10 mouse cellular contexts compared by ENCODE assay signal in genomic region chr4:71968701-71969100, GRCm38 (mm10).
DNase-seq lines count a peak whose midpoint lies in the region; ATAC-seq and TF ChIP-seq lines count a peak whose summit lies in the region.
"Had no signal": no experiment of that assay in that cellular context is flagged by ENCODE, and none has a peak within 500 bp of the region (broad histone marks: within the 10 kb centered on the region; RNA-seq: fewer than 3 reads in every experiment).

No protein-coding gene starts in this region.

- H3K4me3 ChIP-seq in lung, embryonic 14.5 days (ENCODE audit: low read depth, low read length) = no peak overlapping the region
- H3K4me3 ChIP-seq in heart, postnatal 0 days (ENCODE audit: low read depth, low read length) = no peak overlapping the region
- H3K4me3 ChIP-seq in myocyte = no peak overlapping the region
- H3K4me3 ChIP-seq in midbrain, embryonic 11.5 days (ENCODE audit: low read depth, low read length) = no peak overlapping the region
- H3K4me3 ChIP-seq in left cerebral cortex, adult 2 months = no peak overlapping the region
- H3K4me3 ChIP-seq: liver, embryonic 12.5 days; stomach, embryonic 15.5 days had no signal

- no peak for TF ChIP-seq POLR2A in myocyte (IDR thresholded peaks at IDR 0.05; ENCODE audit: insufficient read length, low read depth)

- no peaks in the 10 kb centered on the region for H3K36me3 ChIP-seq in lung, embryonic 14.5 days (ENCODE audit: insufficient read depth)
- H3K36me3 ChIP-seq in heart, postnatal 0 days (replicated peaks; ENCODE audit: control insufficient read depth, insufficient read depth, low read length) = no peaks in the 10 kb centered on the region
- H3K36me3 ChIP-seq in myocyte (ENCODE audit: control insufficient read depth, insufficient read depth) = no peaks in the 10 kb centered on the region
- H3K36me3 ChIP-seq in midbrain, embryonic 11.5 days (ENCODE audit: control insufficient read depth, insufficient read depth, low read length) = no peaks in the 10 kb centered on the region
- H3K36me3 ChIP-seq: liver, embryonic 12.5 days; stomach, embryonic 15.5 days had no signal

- no peaks in the 10 kb centered on the region for H3K9me3 ChIP-seq in lung, embryonic 14.5 days (ENCODE audit: low read depth, low read length)
- no peaks in the 10 kb centered on the region for H3K9me3 ChIP-seq in heart, postnatal 0 days (replicated peaks; ENCODE audit: control insufficient read depth, low read length)
- no peaks in the 10 kb centered on the region for H3K9me3 ChIP-seq in midbrain, embryonic 11.5 days (ENCODE audit: control insufficient read depth, low read length)
- H3K9me3 ChIP-seq: liver, embryonic 12.5 days; stomach, embryonic 15.5 days had no signal

- no peak overlapping the region for H3K9ac ChIP-seq in lung, embryonic 14.5 days
- H3K9ac ChIP-seq in heart, postnatal 0 days (replicated peaks; ENCODE audit: low read depth, low read length) = no peak overlapping the region
- H3K9ac ChIP-seq in midbrain, embryonic 11.5 days (ENCODE audit: low read length) = no peak overlapping the region
- H3K9ac ChIP-seq: liver, embryonic 12.5 days; stomach, embryonic 15.5 days had no signal

- no peak overlapping the region for H3ac ChIP-seq in myocyte (ENCODE audit: control insufficient read depth, insufficient read length)

- intact Hi-C loops in left cerebral cortex, adult 2 months (cut with DNase I) = no loop called here

- H3K27me3 ChIP-seq in lung, embryonic 14.5 days (ENCODE audit: insufficient read depth, low read length) = no peaks in the 10 kb centered on the region
- no peaks in the 10 kb centered on the region for H3K27me3 ChIP-seq in heart, postnatal 0 days (ENCODE audit: control insufficient read depth, insufficient read depth, low read length)
- H3K27me3 ChIP-seq in myocyte (ENCODE audit: control insufficient read depth, insufficient read depth, insufficient read length) = no peaks in the 10 kb centered on the region
- H3K27me3 ChIP-seq in midbrain, embryonic 11.5 days (ENCODE audit: control insufficient read depth, insufficient read depth, low read length) = no peaks in the 10 kb centered on the region
- H3K27me3 ChIP-seq: liver, embryonic 12.5 days; stomach, embryonic 15.5 days had no signal

- H3K27ac ChIP-seq in lung, embryonic 14.5 days (ENCODE audit: low read depth) = no peak overlapping the region
- H3K27ac ChIP-seq in heart, postnatal 0 days (ENCODE audit: low read depth) = no peak overlapping the region
- H3K27ac ChIP-seq in midbrain, embryonic 11.5 days (ENCODE audit: low read depth, low read length) = no peak overlapping the region
- no peak overlapping the region for H3K27ac ChIP-seq in left cerebral cortex, adult 2 months
- H3K27ac ChIP-seq: liver, embryonic 12.5 days; stomach, embryonic 15.5 days had no signal

- WGBS in lung, embryonic 14.5 days = 26% methylated on average over 1 of the region's 1 CpGs
- WGBS in heart, postnatal 0 days = 52% methylated on average over 1 of the region's 1 CpGs
- 74% methylated on average over 1 of the region's 1 CpGs for WGBS in midbrain, embryonic 11.5 days

- H3K4me1 ChIP-seq in lung, embryonic 14.5 days (ENCODE audit: insufficient read depth) = no peaks in the 10 kb centered on the region
- no peaks in the 10 kb centered on the region for H3K4me1 ChIP-seq in heart, postnatal 0 days (ENCODE audit: control insufficient read depth, insufficient read depth)
- H3K4me1 ChIP-seq in midbrain, embryonic 11.5 days (ENCODE audit: control insufficient read depth, insufficient read depth, low read length) = no peaks in the 10 kb centered on the region
- H3K4me1 ChIP-seq: liver, embryonic 12.5 days; stomach, embryonic 15.5 days had no signal

- no peak for TF ChIP-seq EP300 in heart, postnatal 0 days (IDR thresholded peaks at IDR 0.05; ENCODE audit: low read depth)

- DNase-seq in lung, embryonic 14.5 days = peak; percentile 5
- no peak for DNase-seq in lung, postnatal 4 days
- peak; percentile 31 to 41 for DNase-seq in adrenal gland, postnatal 36 days
- DNase-seq in heart, postnatal 0 days (ENCODE audit: low spot score) = peak; percentile 5
- no peak for DNase-seq in midbrain, embryonic 11.5 days (ENCODE audit: low spot score, missing footprints)
- DNase-seq in left cerebral cortex, adult 2 months (ENCODE audit: extremely low spot score in 1 of 2, low spot score in 2 of 2) = no peak
- no peak for DNase-seq in left cerebral cortex, adult 9 months (ENCODE audit: low spot score in 2 of 2)

- no peaks in the 10 kb centered on the region for H3K79me2 ChIP-seq in myocyte (ENCODE audit: control insufficient read depth, insufficient read depth)

- no peak for ATAC-seq in lung, embryonic 14.5 days (ENCODE audit: insufficient read depth)
- ATAC-seq in heart, postnatal 0 days (ENCODE audit: insufficient read depth, low read depth) = no peak
- no peak for ATAC-seq in midbrain, embryonic 11.5 days (ENCODE audit: low FRiP score)
- ATAC-seq: liver, embryonic 12.5 days had no signal

- H3K4me2 ChIP-seq in lung, embryonic 14.5 days = no peak overlapping the region
- H3K4me2 ChIP-seq in heart, postnatal 0 days (ENCODE audit: low read depth, low read length) = no peak overlapping the region
- H3K4me2 ChIP-seq in myocyte (ENCODE audit: low read depth) = no peak overlapping the region
- no peak overlapping the region for H3K4me2 ChIP-seq in midbrain, embryonic 11.5 days
- H3K4me2 ChIP-seq: liver, embryonic 12.5 days; stomach, embryonic 15.5 days had no signal

- no peak for TF ChIP-seq CTCF in lung, embryonic 14.5 days (IDR thresholded peaks at IDR 0.05; ENCODE audit: low read depth)
- no peak for TF ChIP-seq CTCF in heart, postnatal 0 days (IDR thresholded peaks at IDR 0.05; ENCODE audit: low read depth)
- TF ChIP-seq CTCF in left cerebral cortex, adult 2 months (IDR thresholded peaks at IDR 0.05) = no peak

TF ChIP-seq in myocyte, 11 proteins besides CTCF, POLR2A, EP300 and RAD21:
- 0 out of 2 replicates have a peak, but pooled peaks have one; percentile 9 for TF ChIP-seq CEBPB (IDR thresholded peaks at IDR 0.05; ENCODE audit: insufficient read depth, poor library complexity, severe bottlenecking)
- TF ChIP-seq MYOD1 (IDR thresholded peaks at IDR 0.05; ENCODE audit: control insufficient read depth in 1 of 3, insufficient read length in 2 of 3, low read depth in 2 of 3) = peak; percentile 63 to 77 (median 71)
- peak in 1 of 3 experiments; percentile 62 for TF ChIP-seq MYOG (IDR thresholded peaks at IDR 0.05; ENCODE audit: control insufficient read depth in 1 of 3, insufficient read depth in 1 of 3, insufficient read length in 2 of 3, low read depth in 2 of 3)
- peak; percentile 55 for TF ChIP-seq TCF12 (IDR thresholded peaks at IDR 0.05; ENCODE audit: insufficient read depth, poor library complexity, severe bottlenecking)
- TF ChIP-seq SRF (IDR thresholded peaks at IDR 0.05; ENCODE audit: control insufficient read depth, insufficient read length, low read depth) = no peak

Comparison
In these comparisons a context has a peak if more than half of its experiments do, and no peak if none do; other contexts are left out.
1. DNase-seq: peak in lung, embryonic 14.5 days (single experiment), adrenal gland, postnatal 36 days (2 of 2) and heart, postnatal 0 days (single experiment); none in lung, postnatal 4 days (0 of 2), midbrain, embryonic 11.5 days (single experiment), left cerebral cortex, adult 2 months (0 of 2) and left cerebral cortex, adult 9 months (0 of 2).